Mouse (Mus musculus) embryo, embryonic 11.5 days (tissue): ENCODE measurements around the gene Pimreg.

ENCODE experiments used
- DNase-seq: peaks from one replicate; pipeline ENCODE4 v3.0.0-alpha.2; 2012; ENCODE audit warnings: low read depth, low spot score

Pimreg gene

DNA sequence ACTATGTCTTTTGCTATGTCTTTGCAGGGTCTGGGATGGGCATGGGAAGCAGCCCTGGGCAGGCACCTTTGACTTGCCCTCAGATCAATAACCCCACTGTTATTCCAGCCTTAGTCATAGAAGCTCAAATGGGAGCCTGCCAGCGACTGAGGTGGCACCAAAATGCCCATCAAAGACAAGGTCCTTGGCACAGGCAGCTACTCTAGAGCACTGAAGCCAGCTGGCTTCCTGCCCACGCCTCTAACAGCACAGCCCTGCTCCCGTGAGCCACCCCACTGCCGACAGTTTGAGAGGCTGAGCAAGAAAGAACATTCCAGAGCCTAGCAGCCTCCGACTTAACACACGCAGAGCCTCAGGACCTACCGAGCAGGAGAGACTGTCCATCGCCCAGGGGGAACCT is 23.3 kb downstream of the Pimreg start:
- DNase-seq, result no peak

DNA sequence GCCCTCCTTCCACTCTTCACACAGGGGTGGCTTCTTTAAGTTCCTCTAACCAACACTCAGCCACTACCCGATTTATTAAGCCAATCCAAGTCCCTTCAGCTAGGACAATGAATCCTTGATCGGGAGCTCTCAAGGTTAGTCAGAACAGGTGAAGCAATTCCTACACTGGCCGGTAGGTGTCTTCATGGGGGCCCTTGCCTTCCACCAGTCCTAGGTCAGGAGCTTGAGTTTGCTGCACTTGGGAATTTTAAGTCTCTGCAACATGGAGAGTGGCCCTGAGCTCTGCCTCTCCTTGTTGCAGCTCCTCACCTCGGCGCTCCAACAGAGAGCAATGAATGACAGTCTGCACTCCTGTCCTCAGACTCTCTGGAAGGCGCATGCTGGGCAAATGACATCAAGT is 24.5 kb downstream of the Pimreg start:
- no peak for DNase-seq

- DNase-seq, result no peak
These were observed 25.5 kb downstream of the Pimreg start for GRCm38 (mm10) chr11:72067326-72067725.

DNA sequence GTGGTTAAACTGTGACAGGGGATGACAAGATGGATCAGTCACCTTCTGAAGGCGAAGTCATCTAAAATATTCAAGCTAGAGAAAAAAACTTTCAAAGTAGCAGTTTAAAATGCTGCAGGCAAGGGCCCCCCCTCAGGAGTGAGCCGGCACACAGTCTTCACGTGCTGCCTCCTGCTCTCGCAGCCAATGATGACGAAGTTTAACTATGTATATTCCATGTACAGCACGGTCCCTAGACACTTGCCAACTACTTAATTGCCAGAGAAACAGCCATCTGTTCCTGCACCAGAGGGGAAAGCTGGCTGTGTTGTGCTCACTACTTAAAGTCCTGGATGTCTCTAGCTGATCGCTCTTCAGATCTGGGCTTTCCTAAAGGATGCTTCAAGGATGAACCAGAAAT is 26.2 kb downstream of the Pimreg start:
- no peak for DNase-seq

DNA sequence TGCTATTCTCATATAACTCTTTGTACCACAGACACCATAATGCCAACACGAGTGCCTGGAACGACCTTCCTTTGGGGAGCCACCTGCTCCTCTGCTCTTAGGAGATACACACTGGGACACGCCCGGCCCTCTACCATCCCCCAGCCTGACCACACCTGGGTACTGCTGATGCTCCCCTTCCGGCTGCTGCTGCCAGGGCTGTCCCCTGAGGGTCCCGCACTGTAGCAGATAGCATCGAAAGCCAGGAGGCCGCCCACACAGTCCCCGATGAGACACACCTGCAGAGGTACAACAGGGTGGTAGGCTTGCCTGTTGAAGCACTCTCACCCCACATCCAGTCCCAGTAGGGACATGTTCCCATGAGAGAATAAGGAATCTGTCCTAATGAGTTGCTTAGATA is 28.9 kb downstream of the Pimreg start:
- no peak for DNase-seq

GRCm38 (mm10) chr11:72072331-72072905 is 30.6 kb downstream of the Pimreg start:
- no peak for DNase-seq

- DNase-seq, result no peak
These were observed 32.4 kb downstream of the Pimreg start for GRCm38 (mm10) chr11:72074230-72074629.

GRCm38 (mm10) chr11:72078056-72078455 is 36.2 kb downstream of the Pimreg start:
- DNase-seq, result no peak

DNA sequence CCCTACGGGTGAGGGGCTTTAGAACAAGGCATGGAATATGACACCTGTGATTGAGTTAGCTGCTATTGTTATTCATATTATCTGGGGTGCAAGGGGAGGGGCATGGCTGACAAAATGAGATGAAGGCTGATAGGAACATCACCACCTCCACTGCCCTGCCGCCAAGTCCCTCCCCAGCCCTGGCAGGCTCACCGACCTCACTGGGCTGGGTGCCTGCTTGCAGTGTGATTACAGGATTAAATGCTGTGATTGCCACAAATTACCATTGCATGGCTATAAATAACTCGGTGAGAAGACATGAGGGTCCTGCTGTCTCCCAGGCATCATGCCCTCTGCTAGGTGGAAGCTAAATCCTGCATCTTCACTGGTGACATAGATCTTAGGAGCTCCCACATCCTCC is 36.8 kb downstream of the Pimreg start:
- DNase-seq, result no peak

- no peak for DNase-seq
These were observed 38.6 kb downstream of the Pimreg start for GRCm38 (mm10) chr11:72080461-72080860.

- DNase-seq, result no peak
These were observed 40.8 kb downstream of the Pimreg start for GRCm38 (mm10) chr11:72082601-72083000.

GRCm38 (mm10) chr11:72084337-72084736 is 42.5 kb downstream of the Pimreg start:
- no peak for DNase-seq

- DNase-seq, result no peak
These were observed 44.6 kb downstream of the Pimreg start for GRCm38 (mm10) chr11:72086251-72087046.

DNA sequence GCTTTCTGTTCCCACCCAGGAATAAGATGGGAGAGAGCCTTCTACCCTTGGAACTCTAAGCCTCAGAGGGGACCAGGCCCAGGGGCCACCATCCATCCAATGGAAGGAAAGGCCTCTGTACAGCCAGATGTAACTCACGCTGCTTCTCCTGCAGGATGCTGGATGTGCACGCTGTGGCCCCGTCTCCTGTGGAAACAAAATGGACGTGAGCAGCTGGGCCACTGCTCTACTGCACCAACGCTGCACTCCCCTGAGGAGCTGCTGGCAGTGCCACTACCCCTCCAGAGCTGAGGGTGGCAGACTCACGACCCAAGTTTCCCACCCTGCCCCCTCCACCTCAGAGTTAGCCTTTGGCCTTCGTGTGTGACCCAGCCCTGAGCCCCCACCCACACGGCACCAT is 50.6 kb downstream of the Pimreg start:
- DNase-seq, result no peak

DNA sequence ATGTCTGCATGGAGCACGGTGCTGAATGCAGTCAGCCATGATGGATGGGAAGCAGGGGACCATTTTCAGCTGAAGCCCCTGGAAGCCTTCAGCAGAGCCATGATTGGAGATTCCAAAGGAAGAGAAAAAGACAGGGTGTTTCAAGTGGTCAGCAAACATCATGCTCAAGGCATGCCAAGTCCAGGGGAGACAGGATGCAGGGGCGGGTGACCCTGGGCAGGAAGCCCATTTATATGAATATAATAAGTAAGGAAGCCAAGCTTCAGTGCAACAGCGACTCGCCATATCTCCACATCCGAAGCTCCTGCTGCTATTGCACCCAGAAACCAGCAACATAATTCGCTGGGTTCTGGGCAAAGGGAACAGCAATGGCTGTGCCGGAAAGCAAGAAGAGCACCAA is 52.6 kb downstream of the Pimreg start:
- DNase-seq, result no peak

DNA sequence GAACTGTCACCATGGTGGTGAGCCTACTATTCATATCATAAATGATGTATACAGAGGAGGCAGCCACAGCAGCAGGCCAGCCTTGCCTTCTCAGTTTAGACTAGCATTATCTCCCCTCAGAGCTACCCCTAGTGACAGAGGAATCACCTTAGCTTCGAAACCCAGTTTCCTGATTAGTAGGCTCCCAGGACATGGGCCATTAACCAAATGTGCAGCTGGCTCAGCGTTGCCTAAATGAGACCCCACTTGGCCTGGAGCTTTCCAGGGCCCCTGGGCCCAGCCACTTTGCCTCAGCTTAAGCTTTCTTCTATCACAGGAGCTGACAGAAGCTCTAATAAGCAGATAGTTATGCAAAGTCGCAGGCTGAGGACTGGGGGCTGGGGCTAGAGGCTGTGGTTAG is 54.2 kb downstream of the Pimreg start:
- no peak for DNase-seq
